In the genomic region with DNA sequence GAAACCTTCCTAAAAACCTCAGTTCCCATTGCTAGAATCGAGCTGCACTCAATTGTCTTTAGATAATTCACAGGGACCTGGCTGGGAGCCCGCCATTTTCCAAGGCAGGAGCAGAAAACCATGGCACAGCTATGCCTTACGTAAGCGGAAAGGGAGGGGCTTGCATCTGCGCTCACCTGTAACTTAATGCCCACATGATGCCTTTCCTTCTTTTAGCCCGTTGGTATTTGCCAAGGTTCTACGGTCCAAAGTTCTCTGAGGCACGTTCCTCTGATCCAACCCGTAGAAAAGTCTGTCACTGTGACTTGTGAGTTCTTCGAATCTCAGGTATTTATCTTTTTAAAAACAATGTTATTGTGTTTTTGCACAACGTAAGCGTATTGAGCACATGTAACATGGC, we compare ENCODE assay signal across 31 mouse cellular contexts. TPM values are rescaled to one million over a fixed set of nuclear protein-coding genes. Genes with fewer than 3 reads are reported as not detected.
DNase-seq lines count a peak whose midpoint lies in the region; ATAC-seq and TF ChIP-seq lines count a peak whose summit lies in the region.
"Had no signal": no experiment of that assay in that cellular context is flagged by ENCODE, and none has a peak within 500 bp of the region (broad histone marks: within the 10 kb centered on the region; RNA-seq: fewer than 3 reads in every experiment).

No protein-coding gene starts in this region.

- H3K79me2 ChIP-seq in liver, adult 2 months (ENCODE audit: control insufficient read depth, insufficient read depth, low read length) = no peaks in the 10 kb centered on the region

- H3K36me3 ChIP-seq in kidney, embryonic 14.5 days (ENCODE audit: control insufficient read depth, insufficient read depth, low read length) = no peaks in the 10 kb centered on the region
- H3K36me3 ChIP-seq in liver, adult 2 months (ENCODE audit: control insufficient read depth, insufficient read depth, low read length) = peaks cover 57% of the 10 kb centered on the region
- H3K36me3 ChIP-seq in liver, embryonic 11.5 days (ENCODE audit: control insufficient read depth, insufficient read depth, low read length) = no peaks in the 10 kb centered on the region
- H3K36me3 ChIP-seq: forebrain, embryonic 10.5 days; G1E; heart, embryonic 12.5 days; heart, embryonic 15.5 days; hindbrain, embryonic 10.5 days; hindbrain, embryonic 13.5 days had no signal

- H3K27me3 ChIP-seq in kidney, embryonic 14.5 days (ENCODE audit: control insufficient read depth, insufficient read depth, low read length) = no peaks in the 10 kb centered on the region
- H3K27me3 ChIP-seq in liver, adult 2 months (ENCODE audit: control insufficient read depth, insufficient read depth, low read length) = no peaks in the 10 kb centered on the region
- no peaks in the 10 kb centered on the region for H3K27me3 ChIP-seq in liver, embryonic 11.5 days (replicated peaks; ENCODE audit: control insufficient read depth, insufficient read depth, low read length)
- H3K27me3 ChIP-seq: CH12.LX; forebrain, embryonic 13.5 days; heart, embryonic 12.5 days; heart, embryonic 15.5 days; Patski had no signal

- DNase-seq in kidney, adult 11 months = peak; percentile 38
- DNase-seq in kidney, adult 8-10 months = peak; percentile 21 to 48
- DNase-seq in kidney, postnatal 10 days = no peak
- peak; percentile 59 for DNase-seq in liver, adult 2 months (ENCODE audit: extremely low read depth, low read depth, low spot score)
- DNase-seq in liver, embryonic 11.5 days (ENCODE audit: low spot score) = no peak
- DNase-seq: adrenal gland, postnatal 10 days; adrenal gland, postnatal 36 days; B cell, adult 2 months; cerebellum, adult 18-20 months; cerebellum, adult 9-10 months; cerebellum, postnatal 14 days; gastrocnemius, postnatal 10 days; gastrocnemius, postnatal 36 days; heart, postnatal 10 days; heart, postnatal 36 days had no signal

- H3K9me3 ChIP-seq in kidney, embryonic 14.5 days (ENCODE audit: control insufficient read depth, low read length) = no peaks in the 10 kb centered on the region
- H3K9me3 ChIP-seq in liver, embryonic 11.5 days (ENCODE audit: control insufficient read depth, low read length) = no peaks in the 10 kb centered on the region
- H3K9me3 ChIP-seq: forebrain, embryonic 10.5 days; G1E; heart, embryonic 15.5 days; hindbrain, embryonic 10.5 days; hindbrain, embryonic 13.5 days had no signal

- no peaks in the 10 kb centered on the region for H3K4me1 ChIP-seq in kidney, embryonic 14.5 days (ENCODE audit: control insufficient read depth, insufficient read depth, low read length)
- H3K4me1 ChIP-seq in liver, adult 2 months (ENCODE audit: control insufficient read depth, insufficient read depth, low read length) = no peaks in the 10 kb centered on the region
- no peaks in the 10 kb centered on the region for H3K4me1 ChIP-seq in liver, embryonic 11.5 days (replicated peaks; ENCODE audit: control insufficient read depth, insufficient read depth, low read length)
- H3K4me1 ChIP-seq: forebrain, embryonic 10.5 days; forebrain, embryonic 13.5 days; heart, embryonic 12.5 days; heart, embryonic 15.5 days; hindbrain, embryonic 10.5 days; hindbrain, embryonic 13.5 days had no signal

- H3K4me3 ChIP-seq in kidney, embryonic 14.5 days (ENCODE audit: low read length) = no peak overlapping the region
- H3K4me3 ChIP-seq in liver, adult 2 months (ENCODE audit: insufficient read depth, low read depth, low read length) = no peak overlapping the region
- H3K4me3 ChIP-seq in liver, embryonic 11.5 days (ENCODE audit: low read depth, low read length) = no peak overlapping the region
- H3K4me3 ChIP-seq: forebrain, embryonic 10.5 days; forebrain, embryonic 13.5 days; heart, embryonic 12.5 days; heart, embryonic 15.5 days; hindbrain, embryonic 10.5 days; hindbrain, embryonic 13.5 days had no signal

- TF ChIP-seq POLR2A in liver, adult 2 months (IDR thresholded peaks at IDR 0.05; ENCODE audit: extremely low read depth, insufficient read depth, low read length) = no peak

- no peak overlapping the region for H3K9ac ChIP-seq in kidney, embryonic 14.5 days (ENCODE audit: low read depth, low read length)
- no peak overlapping the region for H3K9ac ChIP-seq in liver, adult 2 months (ENCODE audit: low read depth, low read length)
- H3K9ac ChIP-seq in liver, embryonic 11.5 days (ENCODE audit: low read depth, low read length) = no peak overlapping the region
- H3K9ac ChIP-seq: forebrain, embryonic 13.5 days; heart, embryonic 12.5 days; heart, embryonic 15.5 days; hindbrain, embryonic 13.5 days had no signal

- TF ChIP-seq CTCF in liver, adult 2 months (IDR thresholded peaks at IDR 0.05; ENCODE audit: low read depth, low read length) = no peak

- H3K4me2 ChIP-seq in kidney, embryonic 14.5 days (replicated peaks; ENCODE audit: low read depth, low read length) = no peak overlapping the region
- no peak overlapping the region for H3K4me2 ChIP-seq in liver, embryonic 11.5 days
- H3K4me2 ChIP-seq: forebrain, embryonic 13.5 days; heart, embryonic 12.5 days; heart, embryonic 15.5 days; hindbrain, embryonic 13.5 days had no signal

- H3K27ac ChIP-seq in kidney, embryonic 14.5 days (ENCODE audit: low read depth, low read length) = no peak overlapping the region
- H3K27ac ChIP-seq in liver, adult 2 months (replicated peaks; ENCODE audit: insufficient read depth, low read depth, low read length) = no peak overlapping the region
- H3K27ac ChIP-seq in liver, embryonic 11.5 days (ENCODE audit: low read depth, low read length) = no peak overlapping the region
- H3K27ac ChIP-seq: forebrain, embryonic 10.5 days; forebrain, embryonic 13.5 days; heart, embryonic 15.5 days; hindbrain, embryonic 10.5 days; hindbrain, embryonic 13.5 days had no signal

- no peak for ATAC-seq in kidney, embryonic 14.5 days (ENCODE audit: low FRiP score, low TSS enrichment)
- no peak for ATAC-seq in liver, embryonic 11.5 days (replicated peaks; ENCODE audit: low FRiP score)
- ATAC-seq: forebrain, embryonic 13.5 days; forebrain, embryonic 16.5 days; hindbrain, embryonic 16.5 days; Patski had no signal

- 90% methylated on average over 12 of the region's 12 CpGs for WGBS in kidney, embryonic 14.5 days
- 79% methylated on average over 12 of the region's 12 CpGs for WGBS in liver, adult 2 months
- WGBS in liver, embryonic 11.5 days = 85% methylated on average over 12 of the region's 12 CpGs

RNA-seq across cellular contexts. Expression of a gene that starts 13.2 kb away (rescaled TPM):
- polyA plus RNA-seq in kidney, embryonic 14.5 days (2014; fragmentation: Nextera tagmentation; extraction: Ambion mirVana) = not detected in 2 replicates
- 574 and 911 TPM in 2 replicates for total RNA-seq in liver, adult 2 months (2014; rRNA removed)
- polyA plus RNA-seq in liver, adult 2 months (2012; rRNA removed) = 312 and 372 TPM in 2 replicates
- 0.22 TPM in 1 of 2 replicates, not detected in the other for polyA plus RNA-seq in liver, embryonic 11.5 days (2014; fragmentation: Nextera tagmentation; extraction: Ambion mirVana)
- total RNA-seq: CH12.LX; G1E; gastrocnemius, postnatal 36 days; granulocyte monocyte progenitor cell, adult 5-6 weeks; heart, adult 8-10 months; heart, postnatal 10 days; heart, postnatal 36 days had no signal
- polyA plus RNA-seq: embryonic facial prominence, embryonic 11.5 days; embryonic facial prominence, embryonic 14.5 days; forebrain, embryonic 10.5 days; forebrain, embryonic 16.5 days; G1E; heart, embryonic 12.5 days; heart, embryonic 15.5 days; hindbrain, embryonic 10.5 days; hindbrain, embryonic 13.5 days; hindbrain, embryonic 16.5 days; Patski had no signal

RNA-seq across cellular contexts. Expression of a gene that starts 19.5 kb away (rescaled TPM):
- polyA plus RNA-seq in kidney, embryonic 14.5 days (2014; fragmentation: Nextera tagmentation; extraction: Ambion mirVana) = not detected in 2 replicates
- 107 and 165 TPM in 2 replicates for total RNA-seq in liver, adult 2 months (2014; rRNA removed)
- 414 and 419 TPM in 2 replicates for polyA plus RNA-seq in liver, adult 2 months (2012; rRNA removed)
- polyA plus RNA-seq in liver, embryonic 11.5 days (2014; fragmentation: Nextera tagmentation; extraction: Ambion mirVana) = 0.22 and 0.69 TPM in 2 replicates
- total RNA-seq: granulocyte monocyte progenitor cell, adult 5-6 weeks; heart, postnatal 10 days had no signal
- polyA plus RNA-seq: forebrain, embryonic 10.5 days; forebrain, embryonic 13.5 days; forebrain, embryonic 16.5 days; heart, embryonic 12.5 days; heart, embryonic 15.5 days; hindbrain, embryonic 10.5 days; hindbrain, embryonic 13.5 days; hindbrain, embryonic 16.5 days had no signal

RNA-seq across cellular contexts. Expression of a gene that starts 46.6 kb away (rescaled TPM):
- polyA plus RNA-seq in kidney, embryonic 14.5 days (2014; fragmentation: Nextera tagmentation; extraction: Ambion mirVana) = 0.31 and 1.1 TPM in 2 replicates
- 10,308 and 11,624 TPM in 2 replicates for total RNA-seq in liver, adult 2 months (2014; rRNA removed)
- polyA plus RNA-seq in liver, adult 2 months (2012; rRNA removed) = 17,109 and 17,601 TPM in 2 replicates
- 79.0 and 82.8 TPM in 2 replicates for polyA plus RNA-seq in liver, embryonic 11.5 days (2014; fragmentation: Nextera tagmentation; extraction: Ambion mirVana)
- total RNA-seq: CH12.LX; granulocyte monocyte progenitor cell, adult 5-6 weeks had no signal
- polyA plus RNA-seq: embryonic facial prominence, embryonic 11.5 days; embryonic facial prominence, embryonic 14.5 days; forebrain, embryonic 10.5 days; forebrain, embryonic 13.5 days; hindbrain, embryonic 13.5 days; hindbrain, embryonic 16.5 days; Patski had no signal

Comparison
In these comparisons a context has a peak if more than half of its experiments do, and no peak if none do; other contexts are left out.
1. DNase-seq: peak in kidney, adult 11 months (single experiment), kidney, adult 8-10 months (2 of 2) and liver, adult 2 months (single experiment); none in kidney, postnatal 10 days (single experiment) and liver, embryonic 11.5 days (single experiment).
2. RNA of a gene that starts 13.2 kb away (polyA plus RNA-seq): 312 to 372 TPM in liver, adult 2 months; 0.22 TPM in liver, embryonic 11.5 days and not detected in kidney, embryonic 14.5 days; every median in the first group is over 100 times any median in the second.
3. RNA of a gene that starts 19.5 kb away (polyA plus RNA-seq): 414 to 419 TPM in liver, adult 2 months; 0.22 to 0.69 TPM in liver, embryonic 11.5 days and not detected in kidney, embryonic 14.5 days; every median in the first group is over 100 times any median in the second.
4. RNA of a gene that starts 46.6 kb away (polyA plus RNA-seq): 17,109 to 17,601 TPM in liver, adult 2 months; 79.0 to 82.8 TPM in liver, embryonic 11.5 days and 0.31 to 1.1 TPM in kidney, embryonic 14.5 days; every median in the first group is over 100 times any median in the second.